Mouse (Mus musculus) limb, embryonic 12.5 days (tissue): ENCODE data around the gene Psme3. TPM values are rescaled to one million over a fixed set of nuclear protein-coding genes. Genes with fewer than 3 reads are reported as not detected.

Source experiments
- ATAC-seq: fragments of 200-750 bp; cut with Nextera tagmentation; 2 replicates; pipeline ENCODE4 v1.8.0; 2017; ENCODE audit warnings: low read depth, moderate TSS enrichment; ENCODE audit not compliant: insufficient number of reproducible peaks, insufficient read depth, low FRiP score, low TSS enrichment
- H3K27ac ChIP-seq: fragments of 300-500 bp; sonication (generic); 2 replicates; pipeline ENCODE4 v1.5.1; 2016; ENCODE audit warnings: mild to moderate bottlenecking, moderate library complexity
- H3K27me3 ChIP-seq: fragments of 300-500 bp; sonication (generic); 2 replicates; pipeline ENCODE4 v1.6.1; 2016; ENCODE audit warnings: mild to moderate bottlenecking, moderate library complexity
- H3K36me3 ChIP-seq: fragments of 300-500 bp; sonication (generic); 2 replicates; pipeline ENCODE4 v1.6.1; 2016; ENCODE audit warnings: mild to moderate bottlenecking, moderate library complexity
- H3K4me1 ChIP-seq: fragments of 300-500 bp; sonication (generic); replicated peaks from 2 replicates; pipeline ENCODE4 v1.6.1; 2016
- H3K4me2 ChIP-seq: fragments of 300-500 bp; sonication (generic); 2 replicates; pipeline ENCODE4 v1.6.1; 2016; ENCODE audit warnings: mild to moderate bottlenecking, moderate library complexity
- H3K4me3 ChIP-seq: fragments of 300-500 bp; sonication (generic); replicated peaks from 2 replicates; pipeline ENCODE4 v1.5.1; 2016; ENCODE audit warnings: mild to moderate bottlenecking
- H3K9ac ChIP-seq: fragments of 300-500 bp; sonication (generic); replicated peaks from 2 replicates; pipeline ENCODE4 v1.6.1; 2016; ENCODE audit warnings: mild to moderate bottlenecking, moderate library complexity
- H3K9me3 ChIP-seq: fragments of 300-500 bp; sonication (generic); 2 replicates; pipeline ENCODE4 v1.6.1; 2016; ENCODE audit warnings: mild to moderate bottlenecking, moderate library complexity
- WGBS: fragments of 180-500 bp; shearing (Covaris S2); methylation state at CpG from one replicate; pipeline ENCODE4 v1.1.7; 2016; 5-methylcytosine and 5-hydroxymethylcytosine counted together
- polyA plus RNA-seq: library from polyadenylated mRNA; unstranded; fragments of >200 nt; fragmentation: Nextera tagmentation; extraction: Ambion mirVana; gene quantifications from 2 replicates; pipeline ENCODE4 v1.2.1, GENCODE M21; 2016

The Psme3 gene
- polyA plus RNA-seq, 1 experiment from 2014 or later: 154 TPM

GRCm38 (mm10) chr11:101282896-101283295 is 33.1 kb upstream of the Psme3 start:
- no peak overlapping the region for H3K27ac ChIP-seq
- peaks cover 9% of the 10 kb centered on the region for H3K4me1 ChIP-seq
- no peak for ATAC-seq
- no peak overlapping the region for H3K4me2 ChIP-seq
- peaks cover 14% of the 10 kb centered on the region for H3K36me3 ChIP-seq
- H3K4me3 ChIP-seq: no peak overlapping the region
- WGBS: 36% methylated on average over 5 of the region's 5 CpGs
- peaks cover 6% of the 10 kb centered on the region; the same call in 1 of the 2 replicates for H3K27me3 ChIP-seq
- no peaks in the 10 kb centered on the region for H3K9me3 ChIP-seq
- H3K9ac ChIP-seq: no peak overlapping the region

GRCm38 (mm10) chr11:101283805-101284204 is 32.2 kb upstream of the Psme3 start:
- H3K36me3 ChIP-seq: peaks cover 21% of the 10 kb centered on the region
- H3K27ac ChIP-seq: no peak overlapping the region
- 0 out of 2 replicates have a peak, but pooled peaks cover 4% of the 10 kb centered on the region for H3K4me1 ChIP-seq
- H3K9ac ChIP-seq: no peak overlapping the region
- WGBS: 73% methylated on average over 4 of the region's 4 CpGs
- ATAC-seq: no peak
- H3K9me3 ChIP-seq: no peaks in the 10 kb centered on the region
- no peak overlapping the region for H3K4me2 ChIP-seq
- H3K4me3 ChIP-seq: no peak overlapping the region
- H3K27me3 ChIP-seq: peaks cover 6% of the 10 kb centered on the region; the same call in 1 of the 2 replicates

- H3K9ac ChIP-seq: no peak overlapping the region
- H3K27me3 ChIP-seq: no peaks in the 10 kb centered on the region
- ATAC-seq: no peak
- no peak overlapping the region for H3K4me3 ChIP-seq
- H3K4me2 ChIP-seq: no peak overlapping the region
- WGBS: 85% methylated on average over 9 of the region's 9 CpGs
- no peaks in the 10 kb centered on the region for H3K4me1 ChIP-seq
- H3K9me3 ChIP-seq: no peaks in the 10 kb centered on the region
- peaks cover 56% of the 10 kb centered on the region for H3K36me3 ChIP-seq
- no peak overlapping the region for H3K27ac ChIP-seq
Observed at GRCm38 (mm10) chr11:101287306-101287705, 28.7 kb upstream of the Psme3 start.

GRCm38 (mm10) chr11:101291231-101291630 is 24.8 kb upstream of the Psme3 start:
- Histone ChIP-seq H3K4me1 (no peaks in the 10 kb centered on the region), H3K36me3 (peaks cover 91% of the 10 kb centered on the region), H3K27ac (no peak overlapping the region), H3K9ac (no peak overlapping the region), H3K27me3 (no peaks in the 10 kb centered on the region), H3K4me2 (no peak overlapping the region), H3K4me3 (no peak overlapping the region), H3K9me3 (no peaks in the 10 kb centered on the region)
- 94% methylated on average over 8 of the region's 8 CpGs for WGBS
- ATAC-seq: no peak

- H3K4me3 ChIP-seq: no peak overlapping the region
- peaks cover 96% of the 10 kb centered on the region for H3K36me3 ChIP-seq
- no peaks in the 10 kb centered on the region for H3K9me3 ChIP-seq
- no peak overlapping the region for H3K27ac ChIP-seq
- H3K4me1 ChIP-seq: no peaks in the 10 kb centered on the region
- H3K4me2 ChIP-seq: no peak overlapping the region
- H3K9ac ChIP-seq: no peak overlapping the region
- no peaks in the 10 kb centered on the region for H3K27me3 ChIP-seq
- WGBS: 93% methylated on average over 8 of the region's 8 CpGs
- ATAC-seq: no peak
Observed at GRCm38 (mm10) chr11:101295191-101295590, 20.8 kb upstream of the Psme3 start.

- no peaks in the 10 kb centered on the region for H3K27me3 ChIP-seq
- no peak for ATAC-seq
- H3K27ac ChIP-seq: no peak overlapping the region
- H3K9me3 ChIP-seq: no peaks in the 10 kb centered on the region
- WGBS: 66% methylated on average over 7 of the region's 7 CpGs
- peaks cover 11% of the 10 kb centered on the region for H3K4me1 ChIP-seq
- peaks cover 41% of the 10 kb centered on the region for H3K36me3 ChIP-seq
- H3K4me3 ChIP-seq: peak overlapping the region; percentile 89
- H3K4me2 ChIP-seq: peak overlapping the region; percentile 98
- H3K9ac ChIP-seq: peak overlapping the region; percentile 83
Observed at GRCm38 (mm10) chr11:101300881-101301280, 15.1 kb upstream of the Psme3 start.

- H3K4me3 ChIP-seq: peak overlapping the region; percentile 89
- H3K9ac ChIP-seq: peak overlapping the region; percentile 83
- peaks cover 35% of the 10 kb centered on the region for H3K36me3 ChIP-seq
- no peak for ATAC-seq
- no peaks in the 10 kb centered on the region for H3K9me3 ChIP-seq
- H3K27ac ChIP-seq: peak overlapping the region; percentile 35; the same call in 1 of the 2 replicates
- peaks cover 11% of the 10 kb centered on the region for H3K4me1 ChIP-seq
- 15% methylated on average over 26 of the region's 26 CpGs for WGBS
- no peaks in the 10 kb centered on the region for H3K27me3 ChIP-seq
- peak overlapping the region; percentile 98 for H3K4me2 ChIP-seq
Observed at GRCm38 (mm10) chr11:101301299-101302003, 14.6 kb upstream of the Psme3 start.

- 7% methylated on average over 39 of the region's 39 CpGs for WGBS
- Histone ChIP-seq H3K36me3 (peaks cover 28% of the 10 kb centered on the region), H3K9ac (peak within 1 kb of the TSS; percentile 83), H3K27me3 (no peaks in the 10 kb centered on the region), H3K4me2 (peak within 1 kb of the TSS; percentile 98), H3K27ac (peak within 1 kb of the TSS; percentile 35; the same call in 1 of the 2 replicates), H3K4me3 (peak within 1 kb of the TSS; percentile 89), H3K4me1 (peaks cover 11% of the 10 kb centered on the region), H3K9me3 (no peaks in the 10 kb centered on the region)
- peak; percentile 90 for ATAC-seq
Observed at GRCm38 (mm10) chr11:101302004-101302798, 13.8 kb upstream of the Psme3 start, which contains the start of gene Becn1. Becn1 (minus strand) TSS chr11:101302286.

GRCm38 (mm10) chr11:101307744-101308143 is 8.3 kb upstream of the Psme3 start:
- 49% methylated on average over 5 of the region's 5 CpGs for WGBS
- Histone ChIP-seq H3K9ac (no peak overlapping the region), H3K27me3 (no peaks in the 10 kb centered on the region), H3K4me2 (no peak overlapping the region), H3K36me3 (no peaks in the 10 kb centered on the region), H3K9me3 (no peaks in the 10 kb centered on the region), H3K27ac (no peak overlapping the region), H3K4me3 (no peak overlapping the region), H3K4me1 (no peaks in the 10 kb centered on the region)
- no peak for ATAC-seq

- Histone ChIP-seq H3K27ac (no peak overlapping the region), H3K4me2 (no peak overlapping the region), H3K9me3 (no peaks in the 10 kb centered on the region), H3K9ac (no peak overlapping the region), H3K36me3 (no peaks in the 10 kb centered on the region), H3K4me1 (no peaks in the 10 kb centered on the region), H3K27me3 (no peaks in the 10 kb centered on the region), H3K4me3 (no peak overlapping the region)
- no peak for ATAC-seq
- 93% methylated on average over 3 of the region's 3 CpGs for WGBS
Observed at GRCm38 (mm10) chr11:101311083-101311482, 4.9 kb upstream of the Psme3 start.

- no peak for ATAC-seq
- no peaks in the 10 kb centered on the region for H3K36me3 ChIP-seq
- H3K4me3 ChIP-seq: no peak overlapping the region
- H3K9ac ChIP-seq: no peak overlapping the region
- H3K4me2 ChIP-seq: no peak overlapping the region
- peaks cover 6% of the 10 kb centered on the region for H3K4me1 ChIP-seq
- H3K9me3 ChIP-seq: no peaks in the 10 kb centered on the region
- 79% methylated on average over 3 of the region's 3 CpGs for WGBS
- no peak overlapping the region for H3K27ac ChIP-seq
- no peaks in the 10 kb centered on the region for H3K27me3 ChIP-seq
Observed at GRCm38 (mm10) chr11:101312150-101312549, 3.9 kb upstream of the Psme3 start.
